Mouse (Mus musculus) heart, postnatal 0 days (tissue): ENCODE results near the gene Cc2d1a. TPM values are rescaled to one million over a fixed set of nuclear protein-coding genes. Genes with fewer than 3 reads are reported as not detected.
A peak's percentile ranks its signal among the peaks of the same experiment; 100 is the strongest.

ENCODE experiments used
- ATAC-seq: fragments of 200-750 bp; cut with Nextera tagmentation; 2 replicates; pipeline ENCODE4 v1.8.0; 2017; ENCODE audit warnings: low read depth, moderate number of reproducible peaks, moderate library complexity; ENCODE audit not compliant: insufficient read depth
- DNase-seq: peaks from one replicate; pipeline ENCODE4 v3.0.0-alpha.2; 2016; ENCODE audit warnings: low spot score
- H3K27ac ChIP-seq: fragments of 300-500 bp; sonication (generic); 2 replicates; pipeline ENCODE4 v1.5.1; 2014; ENCODE audit warnings: low read depth, mild to moderate bottlenecking
- H3K27me3 ChIP-seq: fragments of 300-500 bp; sonication (generic); 2 replicates; pipeline ENCODE4 v1.6.1; 2014; ENCODE audit warnings: low read length, mixed read lengths; ENCODE audit not compliant: control insufficient read depth, insufficient read depth
- H3K36me3 ChIP-seq: fragments of 300-500 bp; sonication (generic); replicated peaks from 2 replicates; pipeline ENCODE4 v1.6.1; 2014; ENCODE audit warnings: low read length, mixed read lengths; ENCODE audit not compliant: control insufficient read depth, insufficient read depth
- H3K4me1 ChIP-seq: fragments of 300-500 bp; sonication (generic); 2 replicates; pipeline ENCODE4 v1.6.1; 2014; ENCODE audit warnings: antibody characterized with exemption; ENCODE audit not compliant: control insufficient read depth, insufficient read depth
- H3K4me2 ChIP-seq: fragments of 300-500 bp; sonication (generic); 2 replicates; pipeline ENCODE4 v1.6.1; 2014; ENCODE audit warnings: low read depth, mild to moderate bottlenecking, low read length, moderate library complexity
- H3K4me3 ChIP-seq: fragments of 300-500 bp; sonication (generic); 2 replicates; pipeline ENCODE4 v1.5.1; 2014; ENCODE audit warnings: low read depth, low read length
- H3K9ac ChIP-seq: fragments of 300-500 bp; sonication (generic); replicated peaks from 2 replicates; pipeline ENCODE4 v1.6.1; 2014; ENCODE audit warnings: low read depth, low read length, mixed read lengths
- H3K9me3 ChIP-seq: fragments of 300-500 bp; sonication (generic); replicated peaks from 2 replicates; pipeline ENCODE4 v1.6.1; 2016; ENCODE audit warnings: low read length; ENCODE audit not compliant: control insufficient read depth
- CTCF ChIP-seq: IDR thresholded peaks from 2 replicates; pipeline ENCODE4 v1.5.1; 2016; ENCODE audit warnings: antibody characterized with exemption, control low read depth, low read depth
- EP300 ChIP-seq: IDR thresholded peaks from 2 replicates; pipeline ENCODE4 v1.6.1; 2016; ENCODE audit warnings: antibody characterized with exemption, low read depth
- WGBS: fragments of 180-500 bp; shearing (Covaris S2); extraction: QIAGEN DNeasy Blood & Tissue Kit; methylation state at CpG from one replicate; pipeline ENCODE4 v1.1.7; 2014; 5-methylcytosine and 5-hydroxymethylcytosine counted together
- polyA plus RNA-seq: library from polyadenylated mRNA; unstranded; fragments of >200 nt; fragmentation: Nextera tagmentation; extraction: Ambion mirVana; gene quantifications from 2 replicates; pipeline ENCODE4 v1.2.1, GENCODE M21; 2015
- total RNA-seq: library from RNA; depleted of rRNA; stranded (reverse); fragments of >200 nt; gene quantifications from 2 replicates; pipeline ENCODE4 v1.2.3, GENCODE M21; 2014; ENCODE audit warnings: low replicate concordance

Cc2d1a gene
- total and polyA plus RNA-seq, 2 experiments from 2014 or later = 8.4 to 17.1 TPM

DNA sequence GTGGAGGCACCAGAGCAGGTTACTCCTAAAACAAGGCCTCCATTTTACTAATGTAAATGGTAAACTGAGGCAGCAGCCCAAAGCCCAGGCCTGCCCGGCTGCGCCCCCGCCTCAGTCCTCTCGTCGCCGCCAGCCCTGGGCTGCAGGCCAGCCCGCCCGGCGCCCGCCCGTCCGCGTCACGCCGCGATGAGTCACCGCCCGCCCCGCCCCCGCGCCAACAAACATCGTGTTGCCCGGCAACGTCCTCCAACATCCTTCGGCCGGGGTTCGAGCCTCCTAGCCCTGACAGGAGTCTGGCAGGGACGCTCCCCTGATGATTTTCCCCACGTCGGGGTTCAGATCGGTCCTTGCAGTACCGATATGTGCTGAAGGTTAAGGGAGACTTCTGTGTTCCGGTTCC, 44.8 kb upstream of the Cc2d1a start:
- H3K9me3 ChIP-seq = no peaks in the 10 kb centered on the region
- WGBS = 2% methylated on average over 33 of the region's 33 CpGs
- no peaks in the 10 kb centered on the region for H3K36me3 ChIP-seq
- peak overlapping the region; percentile 52 for H3K4me2 ChIP-seq
- peak overlapping the region; percentile 48; the same call in 1 of the 2 replicates for H3K9ac ChIP-seq
- TF ChIP-seq CTCF (no peak), EP300 (no peak)
- DNase-seq (peak; percentile 73), ATAC-seq (peak; percentile 75)
- peaks cover 12% of the 10 kb centered on the region for H3K4me1 ChIP-seq
- H3K4me3 ChIP-seq = peak overlapping the region; percentile 24
- H3K27me3 ChIP-seq = no peaks in the 10 kb centered on the region
- peak overlapping the region; percentile 93 for H3K27ac ChIP-seq

DNA sequence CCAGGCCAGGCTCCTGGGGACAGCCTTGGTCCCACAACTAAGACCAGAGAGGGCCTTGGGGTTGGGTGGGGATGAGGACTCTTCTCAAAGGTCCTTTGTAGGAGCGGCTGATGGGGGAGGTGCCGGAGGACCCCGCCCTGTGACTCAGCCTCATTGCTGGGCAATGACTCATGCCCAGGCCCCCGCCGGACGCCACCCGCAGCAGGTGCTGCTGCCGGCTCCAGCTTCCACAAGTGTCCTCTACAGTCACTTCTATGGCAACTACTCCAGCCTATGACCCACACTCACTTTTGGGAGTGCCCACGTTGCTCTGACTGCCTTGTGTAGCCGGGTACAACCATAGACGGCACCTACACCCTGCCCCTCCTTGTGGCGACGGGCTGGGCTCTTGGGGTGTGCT, 44.3 kb upstream of the Cc2d1a start:
- ATAC-seq = peak; percentile 83
- WGBS = 11% methylated on average over 13 of the region's 13 CpGs
- TF ChIP-seq EP300 (peak; percentile 61; the same call in 1 of the 2 replicates), CTCF (no peak)

DNA sequence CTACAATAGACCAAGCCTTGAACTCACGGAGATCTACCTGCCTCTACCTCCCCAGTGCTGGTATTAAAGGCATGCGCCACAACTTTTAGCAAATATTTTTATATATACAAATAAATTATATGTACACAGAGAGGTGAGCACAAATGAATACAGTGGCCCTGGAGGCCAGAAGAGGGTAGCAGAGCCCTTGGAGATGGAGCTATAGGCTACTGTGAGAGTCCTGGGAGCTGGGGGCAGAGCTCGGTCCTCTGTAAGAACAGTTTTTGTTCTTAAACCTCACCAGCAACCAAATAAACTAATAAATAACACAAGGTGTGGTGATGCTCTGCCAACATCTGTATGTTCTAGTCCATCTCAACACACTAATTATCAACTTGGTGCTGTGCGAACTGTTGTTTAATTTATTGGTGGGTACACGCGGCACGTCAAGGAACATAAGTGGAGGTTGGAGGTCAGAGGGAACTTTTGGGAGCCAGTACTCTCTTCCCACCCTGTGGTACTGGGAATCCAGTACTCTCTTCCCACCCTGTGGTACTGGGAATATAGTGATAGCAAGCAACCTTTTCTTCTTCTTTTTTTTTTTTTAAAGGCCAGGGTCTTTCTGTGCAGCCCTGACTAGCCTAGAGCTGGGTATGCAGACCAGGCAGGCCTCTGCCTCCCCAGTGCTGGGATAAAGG, 42.6 kb upstream of the Cc2d1a start:
- TF ChIP-seq CTCF (no peak), EP300 (no peak)
- Histone ChIP-seq H3K27ac (peak overlapping the region; percentile 73), H3K4me3 (no peak overlapping the region), H3K27me3 (no peaks in the 10 kb centered on the region), H3K4me2 (no peak overlapping the region), H3K36me3 (no peaks in the 10 kb centered on the region), H3K9ac (no peak overlapping the region), H3K9me3 (no peaks in the 10 kb centered on the region), H3K4me1 (peaks cover 12% of the 10 kb centered on the region)
- 93% methylated on average over 7 of the region's 7 CpGs for WGBS
- DNase-seq = no peak
- no peak for ATAC-seq

More for the DNA sequence above, 44.3 kb upstream of the Cc2d1a start:
- peak overlapping the region; percentile 48; the same call in 1 of the 2 replicates for H3K9ac ChIP-seq
- H3K4me1 ChIP-seq = peaks cover 12% of the 10 kb centered on the region
- DNase-seq = peak; percentile 89
- no peaks in the 10 kb centered on the region for H3K27me3 ChIP-seq
- no peaks in the 10 kb centered on the region for H3K36me3 ChIP-seq
- peak overlapping the region; percentile 52 for H3K4me2 ChIP-seq
- no peaks in the 10 kb centered on the region for H3K9me3 ChIP-seq
- H3K4me3 ChIP-seq = peak overlapping the region; percentile 24
- peak overlapping the region; percentile 93 for H3K27ac ChIP-seq

DNA sequence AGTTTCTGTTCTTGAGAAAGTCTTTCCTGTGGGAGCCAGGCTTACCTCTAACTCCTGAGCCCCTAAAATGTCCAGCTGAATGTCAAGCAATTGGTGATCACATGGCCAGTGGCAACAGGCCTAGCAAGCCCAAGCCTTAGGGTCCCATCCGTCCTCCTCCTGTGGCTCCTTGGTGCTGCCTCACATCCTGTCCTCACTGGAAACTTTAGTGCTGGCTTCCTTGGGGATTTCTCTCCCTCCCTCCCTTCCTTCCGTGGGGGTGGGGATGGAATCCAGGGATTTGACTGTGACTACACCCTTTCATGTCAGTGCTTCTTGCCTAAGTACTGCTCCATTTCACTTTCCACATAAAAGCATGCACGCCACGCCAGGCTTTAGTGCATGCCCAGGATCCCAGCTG, 41.9 kb upstream of the Cc2d1a start:
- DNase-seq (peak; percentile 62), ATAC-seq (no peak)
- no peak overlapping the region for H3K4me3 ChIP-seq
- no peak overlapping the region for H3K4me2 ChIP-seq
- H3K4me1 ChIP-seq = peaks cover 12% of the 10 kb centered on the region
- H3K27me3 ChIP-seq = no peaks in the 10 kb centered on the region
- H3K27ac ChIP-seq = peak overlapping the region; percentile 73
- WGBS = 42% methylated on average over 4 of the region's 4 CpGs
- no peaks in the 10 kb centered on the region for H3K36me3 ChIP-seq
- no peak overlapping the region for H3K9ac ChIP-seq
- H3K9me3 ChIP-seq = no peaks in the 10 kb centered on the region
- TF ChIP-seq CTCF (no peak), EP300 (peak; percentile 94)

DNA sequence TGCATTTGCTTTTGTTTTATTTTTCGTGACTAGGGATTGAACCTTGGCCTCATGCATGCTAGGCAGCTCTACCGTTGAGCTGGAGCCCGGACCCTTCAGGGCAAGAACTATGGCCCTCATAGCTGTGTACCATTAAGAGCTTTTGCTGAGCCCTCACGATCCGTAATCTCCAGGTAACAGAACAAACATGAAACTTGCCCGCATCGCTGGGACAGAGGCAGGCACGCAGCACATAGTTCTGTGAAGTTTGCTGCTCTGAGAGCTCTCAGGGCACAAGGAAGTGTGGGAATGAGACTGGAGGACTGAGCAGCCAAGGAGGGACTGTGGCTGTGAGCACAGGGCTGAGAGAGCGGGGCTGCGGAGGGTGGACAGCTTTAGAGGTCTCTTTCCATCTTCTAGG, 40.9 kb upstream of the Cc2d1a start:
- no peak overlapping the region for H3K4me2 ChIP-seq
- H3K4me1 ChIP-seq = peaks cover 19% of the 10 kb centered on the region
- no peaks in the 10 kb centered on the region for H3K9me3 ChIP-seq
- no peaks in the 10 kb centered on the region for H3K36me3 ChIP-seq
- no peak for DNase-seq
- no peak overlapping the region for H3K4me3 ChIP-seq
- no peak for TF ChIP-seq CTCF
- no peak for TF ChIP-seq EP300
- no peaks in the 10 kb centered on the region for H3K27me3 ChIP-seq
- no peak overlapping the region for H3K27ac ChIP-seq
- no peak for ATAC-seq
- 87% methylated on average over 10 of the region's 10 CpGs for WGBS
- no peak overlapping the region for H3K9ac ChIP-seq
